Mouse (Mus musculus) CH12.LX (cell line): ENCODE data around the gene Fbln7. TPM values are rescaled to one million over a fixed set of nuclear protein-coding genes. Genes with fewer than 3 reads are reported as not detected.

ENCODE experiments used
- BHLHE40 ChIP-seq: IDR thresholded peaks from 2 replicates; pipeline ENCODE4 v1.6.1; 2011; ENCODE audit warnings: mild to moderate bottlenecking, low read depth, low read length, improper control_type of control experiment
- E2F4 ChIP-seq: IDR thresholded peaks from 2 replicates; pipeline ENCODE4 v1.6.1; 2011; ENCODE audit warnings: low read depth, low read length, improper control_type of control experiment; ENCODE audit not compliant: insufficient replicate concordance
- MAZ ChIP-seq: IDR thresholded peaks from 2 replicates; pipeline ENCODE4 v1.6.1; 2012; ENCODE audit warnings: low read depth, mild to moderate bottlenecking, inconsistent platforms, low read length, improper control_type of control experiment, moderate library complexity
- NRF1 ChIP-seq: IDR thresholded peaks from 2 replicates; pipeline ENCODE4 v1.6.1; 2014; ENCODE audit warnings: low read depth, mild to moderate bottlenecking, inconsistent platforms, low read length, improper control_type of control experiment, moderate library complexity
- RAD21 ChIP-seq: IDR thresholded peaks from 2 replicates; pipeline ENCODE4 v1.6.1; 2011; ENCODE audit warnings: low read depth, mild to moderate bottlenecking, low read length, improper control_type of control experiment, moderate library complexity
- RCOR1 ChIP-seq: conservative IDR thresholded peaks from 2 replicates; pipeline ENCODE4 v1.6.1; 2012; ENCODE audit warnings: low read depth, mild to moderate bottlenecking, inconsistent platforms, low read length, improper control_type of control experiment
- ZC3H11A ChIP-seq: IDR thresholded peaks from 2 replicates; pipeline ENCODE4 v1.6.1; 2012; ENCODE audit warnings: low read depth, mild to moderate bottlenecking, inconsistent platforms, low read length, improper control_type of control experiment
- ZKSCAN1 ChIP-seq: IDR thresholded peaks from 2 replicates; pipeline ENCODE4 v1.6.1; 2012; ENCODE audit warnings: low read depth, inconsistent platforms, low read length, improper control_type of control experiment, borderline replicate concordance
- polyA plus RNA-seq: library from polyadenylated mRNA; unstranded; fragments of >175 nt; gene quantifications from 2 replicates; pipeline ENCODE4 v1.2.1, GENCODE M21; 2012; ENCODE audit warnings: low read depth; ENCODE audit not compliant: insufficient read length
- total RNA-seq, 2 experiments: library from RNA; depleted of rRNA; stranded (reverse); fragments of 300-350 nt in 1 of 2; fragments of >200 nt in 1 of 2; gene quantifications; 2 replicates each; pipeline ENCODE4 v1.2.3; 2012 to 2014

Fbln7 gene
- total and polyA plus RNA-seq, 3 experiments, result not detected

- TF ChIP-seq NRF1 (peak; percentile 98), E2F4 (0 out of 2 replicates have a peak, but pooled peaks have one; percentile 68), MAZ (0 out of 2 replicates have a peak, but pooled peaks have one; percentile 41), RAD21 (no peak), ZC3H11A (no peak), BHLHE40 (peak; percentile 98), ZKSCAN1 (no peak), RCOR1 (no peak)
These were observed 81.1 kb downstream of the Fbln7 start, which contains the start of gene Zc3h8 (continued) for GRCm38 (mm10) chr2:128943538-128944528.

Other genes with a start within 250 kb of the Fbln7 start
- 85.2 and 92.0 TPM in 2 replicates for gene Anapc1, start 175.6 kb upstream of the Fbln7 start, total RNA-seq (2012; rRNA removed)
- gene Anapc1, start 175.6 kb upstream of the Fbln7 start, total RNA-seq (2014; rRNA removed), result 51.7 and 60.6 TPM in 2 replicates
- 121 and 146 TPM in 2 replicates for gene Anapc1, start 175.6 kb upstream of the Fbln7 start, polyA plus RNA-seq
- not detected in 2 replicates for gene Mertk, start 164.0 kb upstream of the Fbln7 start, total RNA-seq (2012; rRNA removed)
- 0.05 TPM in 1 of 2 replicates, not detected in the other for gene Mertk, start 164.0 kb upstream of the Fbln7 start, total RNA-seq (2014; rRNA removed)
- gene Mertk, start 164.0 kb upstream of the Fbln7 start, polyA plus RNA-seq, result not detected in 2 replicates
- gene Tmem87b, start 44.9 kb upstream of the Fbln7 start, total RNA-seq (2012; rRNA removed), result 4.3 and 5.3 TPM in 2 replicates
- gene Tmem87b, start 44.9 kb upstream of the Fbln7 start, total RNA-seq (2014; rRNA removed), result 6.6 and 8.1 TPM in 2 replicates
- 5.4 and 6.2 TPM in 2 replicates for gene Tmem87b, start 44.9 kb upstream of the Fbln7 start, polyA plus RNA-seq
- 8.1 and 10.2 TPM in 2 replicates for gene Zc3h8, start 81.1 kb downstream of the Fbln7 start, total RNA-seq (2012; rRNA removed)
- gene Zc3h8, start 81.1 kb downstream of the Fbln7 start, total RNA-seq (2014; rRNA removed), result 11.7 and 15.3 TPM in 2 replicates
- gene Zc3h8, start 81.1 kb downstream of the Fbln7 start, polyA plus RNA-seq, result 15.2 and 20.2 TPM in 2 replicates
- 0.55 and 0.64 TPM in 2 replicates for gene Zc3h6, start 104.4 kb downstream of the Fbln7 start, total RNA-seq (2012; rRNA removed)
- gene Zc3h6, start 104.4 kb downstream of the Fbln7 start, total RNA-seq (2014; rRNA removed), result 0.65 and 0.72 TPM in 2 replicates
- 0.57 and 0.59 TPM in 2 replicates for gene Zc3h6, start 104.4 kb downstream of the Fbln7 start, polyA plus RNA-seq
- 3.3 and 3.4 TPM in 2 replicates for gene Gm10762, start 104.7 kb downstream of the Fbln7 start, total RNA-seq (2012; rRNA removed)
- gene Gm10762, start 104.7 kb downstream of the Fbln7 start, total RNA-seq (2014; rRNA removed), result 2.9 and 3.9 TPM in 2 replicates
- 3.0 and 3.3 TPM in 2 replicates for gene Gm10762, start 104.7 kb downstream of the Fbln7 start, polyA plus RNA-seq
- gene Vinac1, start 185.2 kb downstream of the Fbln7 start, total RNA-seq (2012; rRNA removed), result not detected in 2 replicates
- gene Vinac1, start 185.2 kb downstream of the Fbln7 start, total RNA-seq (2014; rRNA removed), result not detected in 2 replicates
- 0.06 TPM in 1 of 2 replicates, not detected in the other for gene Vinac1, start 185.2 kb downstream of the Fbln7 start, polyA plus RNA-seq
- 1.6 and 1.8 TPM in 2 replicates for gene Ttl, start 203.0 kb downstream of the Fbln7 start, total RNA-seq (2012; rRNA removed)
- 2.7 and 3.1 TPM in 2 replicates for gene Ttl, start 203.0 kb downstream of the Fbln7 start, total RNA-seq (2014; rRNA removed)
- 2.9 and 4.0 TPM in 2 replicates for gene Ttl, start 203.0 kb downstream of the Fbln7 start, polyA plus RNA-seq
- gene Polr1b, start 238.0 kb downstream of the Fbln7 start, total RNA-seq (2012; rRNA removed), result 68.0 and 86.7 TPM in 2 replicates
- 70.5 and 70.9 TPM in 2 replicates for gene Polr1b, start 238.0 kb downstream of the Fbln7 start, total RNA-seq (2014; rRNA removed)
- gene Polr1b, start 238.0 kb downstream of the Fbln7 start, polyA plus RNA-seq, result 74.2 and 83.1 TPM in 2 replicates